Mouse (Mus musculus) embryonic facial prominence, embryonic 13.5 days (tissue): ENCODE results near the gene Cdk6. TPM values are rescaled to one million over a fixed set of nuclear protein-coding genes. Genes with fewer than 3 reads are reported as not detected.
A peak's percentile ranks its signal among the peaks of the same experiment; 100 is the strongest.

Source experiments
- ATAC-seq: fragments of 200-750 bp; cut with Nextera tagmentation; 2 replicates; pipeline ENCODE4 v1.8.0; 2017; ENCODE audit warnings: low read depth; ENCODE audit not compliant: insufficient number of reproducible peaks, insufficient read depth, low FRiP score, low TSS enrichment
- H3K27ac ChIP-seq: fragments of 300-500 bp; sonication (generic); 2 replicates; pipeline ENCODE4 v1.5.1; 2015; ENCODE audit warnings: moderate library complexity, mild to moderate bottlenecking, inconsistent platforms
- H3K27me3 ChIP-seq: fragments of 300-500 bp; sonication (generic); 2 replicates; pipeline ENCODE4 v1.6.1; 2015; ENCODE audit warnings: mild to moderate bottlenecking, inconsistent platforms
- H3K36me3 ChIP-seq: fragments of 300-500 bp; sonication (generic); 2 replicates; pipeline ENCODE4 v1.6.1; 2015; ENCODE audit warnings: mild to moderate bottlenecking, inconsistent platforms
- H3K4me1 ChIP-seq: fragments of 300-500 bp; sonication (generic); 2 replicates; pipeline ENCODE4 v1.6.1; 2015; ENCODE audit warnings: inconsistent platforms
- H3K4me2 ChIP-seq: fragments of 300-500 bp; sonication (generic); 2 replicates; pipeline ENCODE4 v1.6.1; 2015; ENCODE audit warnings: moderate library complexity, mild to moderate bottlenecking, inconsistent platforms
- H3K4me3 ChIP-seq: fragments of 300-500 bp; sonication (generic); 2 replicates; pipeline ENCODE4 v1.5.1; 2015; ENCODE audit warnings: mild to moderate bottlenecking, inconsistent platforms
- H3K9ac ChIP-seq: fragments of 300-500 bp; sonication (generic); 2 replicates; pipeline ENCODE4 v1.6.1; 2015; ENCODE audit warnings: mild to moderate bottlenecking, inconsistent platforms
- H3K9me3 ChIP-seq: fragments of 300-500 bp; sonication (generic); 2 replicates; pipeline ENCODE4 v1.6.1; 2016; ENCODE audit warnings: inconsistent platforms
- WGBS: fragments of 180-500 bp; shearing (Covaris S2); methylation state at CpG from one replicate; pipeline ENCODE4 v1.1.7; 2015; ENCODE audit warnings: mixed read lengths; 5-methylcytosine and 5-hydroxymethylcytosine counted together
- polyA plus RNA-seq: library from polyadenylated mRNA; unstranded; fragments of >200 nt; fragmentation: Nextera tagmentation; extraction: Ambion mirVana; gene quantifications from 2 replicates; pipeline ENCODE4 v1.2.1, GENCODE M21; 2015

Cdk6 gene
- polyA plus RNA-seq, 1 experiment from 2014 or later = 34.5 TPM

DNA sequence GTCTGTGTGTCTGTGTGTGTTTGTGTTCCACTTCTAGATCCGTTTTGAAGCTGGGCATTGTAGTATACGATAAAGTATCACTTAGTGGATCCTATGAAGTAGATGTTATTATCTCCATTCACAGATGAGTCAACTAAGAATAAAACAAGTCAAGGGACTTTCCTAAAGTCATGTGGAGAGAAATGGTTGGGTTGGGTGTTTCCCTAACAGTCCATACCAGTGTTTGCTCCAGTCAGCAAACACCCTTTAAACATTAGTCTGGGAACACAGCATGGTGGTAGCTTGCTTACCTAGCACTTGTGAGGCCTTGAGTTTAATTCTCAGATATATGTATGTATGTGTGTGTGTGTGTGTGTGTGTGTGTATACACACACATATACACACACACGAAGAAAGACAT lies 168.2 kb downstream of the Cdk6 start:
- no peak overlapping the region for H3K27ac ChIP-seq
- peaks cover 9% of the 10 kb centered on the region for H3K4me1 ChIP-seq
- H3K27me3 ChIP-seq = no peaks in the 10 kb centered on the region
- H3K4me2 ChIP-seq = no peak overlapping the region
- no peak overlapping the region for H3K4me3 ChIP-seq
- H3K9me3 ChIP-seq = no peaks in the 10 kb centered on the region
- H3K9ac ChIP-seq = no peak overlapping the region
- no peak for ATAC-seq
- 81% methylated on average over 3 of the region's 3 CpGs for WGBS
- H3K36me3 ChIP-seq = no peaks in the 10 kb centered on the region

DNA sequence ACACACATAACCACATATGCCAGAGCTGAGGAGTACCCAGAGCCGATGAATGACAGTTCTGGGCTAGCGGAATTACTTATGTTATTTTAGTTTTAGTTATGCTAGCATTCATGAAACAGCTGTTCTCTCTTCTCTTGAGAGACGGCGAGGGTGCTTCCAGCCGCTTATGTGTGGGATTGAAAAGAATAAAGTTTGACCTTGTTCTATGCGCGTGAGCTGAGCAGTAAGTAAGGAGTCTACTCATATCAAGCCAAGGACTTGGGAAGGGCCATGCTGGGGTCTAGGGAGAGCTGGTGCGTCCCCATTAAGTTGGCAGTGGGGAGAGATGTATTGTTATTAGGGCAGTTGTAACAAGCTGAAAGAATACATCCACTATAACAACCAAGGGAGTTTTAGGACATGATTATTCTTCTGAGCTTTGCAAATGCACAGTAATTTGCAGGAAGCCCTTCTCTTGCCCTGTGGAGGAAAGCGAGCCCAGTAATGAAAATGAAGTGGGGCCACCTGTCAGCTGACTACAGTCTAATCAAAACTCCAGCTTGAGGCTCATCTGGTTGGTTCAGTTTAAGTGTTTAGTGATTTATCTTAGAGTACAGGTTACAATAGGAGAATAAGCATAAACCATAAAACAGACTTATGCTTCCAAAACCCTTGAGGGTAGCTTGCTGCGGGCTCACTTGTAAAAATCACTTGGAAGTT lies 170.0 kb downstream of the Cdk6 start:
- Histone ChIP-seq H3K27ac (no peak overlapping the region), H3K4me1 (peaks cover 9% of the 10 kb centered on the region), H3K9ac (no peak overlapping the region), H3K27me3 (no peaks in the 10 kb centered on the region), H3K4me3 (no peak overlapping the region), H3K9me3 (no peaks in the 10 kb centered on the region), H3K4me2 (no peak overlapping the region), H3K36me3 (no peaks in the 10 kb centered on the region)
- WGBS = 60% methylated on average over 10 of the region's 10 CpGs
- no peak for ATAC-seq

DNA sequence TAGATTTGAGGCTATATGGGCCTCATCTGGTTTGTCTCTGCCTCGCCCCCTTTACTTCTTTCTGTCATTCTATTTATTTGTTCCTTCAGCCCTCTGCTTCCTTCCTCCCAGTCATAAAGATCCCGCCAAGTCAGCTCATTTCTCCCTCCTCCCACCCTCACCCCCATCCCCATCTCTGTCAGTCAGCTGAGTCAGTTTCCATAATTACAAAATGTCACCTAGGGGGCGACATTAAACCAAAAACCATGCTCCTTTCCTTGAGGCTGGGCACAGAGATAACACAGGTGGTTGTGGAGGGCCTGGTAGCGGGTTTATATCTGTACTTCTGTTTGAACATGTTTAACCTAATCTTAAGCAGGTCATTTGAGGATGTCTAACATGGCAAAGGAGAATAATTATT lies 171.3 kb downstream of the Cdk6 start:
- WGBS = 49% methylated on average over 4 of the region's 4 CpGs
- no peak overlapping the region for H3K27ac ChIP-seq
- ATAC-seq = 0 out of 2 replicates have a peak, but pooled peaks have one; percentile 26
- H3K27me3 ChIP-seq = no peaks in the 10 kb centered on the region
- peaks cover 11% of the 10 kb centered on the region for H3K4me1 ChIP-seq
- no peak overlapping the region for H3K9ac ChIP-seq
- H3K4me2 ChIP-seq = no peak overlapping the region
- no peaks in the 10 kb centered on the region for H3K9me3 ChIP-seq
- H3K36me3 ChIP-seq = no peaks in the 10 kb centered on the region
- no peak overlapping the region for H3K4me3 ChIP-seq

DNA sequence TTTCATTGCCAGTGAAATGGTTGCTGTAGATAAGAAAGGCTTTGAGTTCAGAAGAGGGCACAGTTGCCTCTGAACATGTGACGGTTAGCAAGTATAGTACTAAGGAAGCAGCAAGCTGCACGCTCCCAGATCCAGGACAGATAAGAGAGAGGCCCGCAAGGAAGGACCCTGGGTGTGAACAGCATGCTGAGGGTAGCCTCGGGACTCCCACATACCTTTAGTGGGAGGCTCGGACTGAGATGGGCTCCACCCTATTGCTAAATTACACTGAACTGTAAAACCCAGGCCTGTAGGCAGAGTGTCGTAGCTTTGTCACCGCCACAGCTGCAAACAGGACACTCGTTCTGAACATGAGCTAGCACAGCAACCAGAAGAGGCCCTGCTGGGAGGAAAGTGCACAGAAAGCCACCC lies 173.6 kb downstream of the Cdk6 start:
- no peak overlapping the region for H3K4me3 ChIP-seq
- H3K9ac ChIP-seq = no peak overlapping the region
- WGBS = 58% methylated on average over 8 of the region's 8 CpGs
- H3K27me3 ChIP-seq = no peaks in the 10 kb centered on the region
- 0 out of 2 replicates have a peak, but pooled peaks cover 5% of the 10 kb centered on the region for H3K36me3 ChIP-seq
- no peak overlapping the region for H3K4me2 ChIP-seq
- H3K27ac ChIP-seq = no peak overlapping the region
- no peak for ATAC-seq
- peaks cover 11% of the 10 kb centered on the region for H3K4me1 ChIP-seq
- H3K9me3 ChIP-seq = no peaks in the 10 kb centered on the region

DNA sequence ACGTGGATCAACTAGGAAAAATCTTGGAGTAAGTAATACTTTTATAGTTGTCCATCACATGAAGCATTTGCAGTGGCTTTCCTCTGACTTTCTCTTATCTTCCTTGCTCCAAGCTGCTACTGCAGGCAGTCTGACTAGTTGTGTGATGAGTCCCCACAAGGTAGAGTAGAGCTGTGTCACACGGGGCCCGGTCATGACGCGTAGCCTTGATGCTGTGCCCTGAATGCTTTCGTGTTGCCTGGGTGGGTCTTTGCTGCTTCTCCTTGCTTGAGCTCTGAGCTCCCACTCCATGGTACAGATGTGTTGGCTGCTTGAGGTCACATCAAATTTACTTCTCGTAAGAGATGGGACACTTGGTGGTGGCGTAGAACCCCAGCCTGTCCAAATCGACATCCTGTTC lies 174.2 kb downstream of the Cdk6 start:
- H3K9ac ChIP-seq = no peak overlapping the region
- H3K4me1 ChIP-seq = peaks cover 10% of the 10 kb centered on the region
- WGBS = 88% methylated on average over 9 of the region's 9 CpGs
- no peaks in the 10 kb centered on the region for H3K27me3 ChIP-seq
- no peak overlapping the region for H3K27ac ChIP-seq
- no peak overlapping the region for H3K4me3 ChIP-seq
- no peak overlapping the region for H3K4me2 ChIP-seq
- no peak for ATAC-seq
- H3K9me3 ChIP-seq = no peaks in the 10 kb centered on the region
- H3K36me3 ChIP-seq = peaks cover 5% of the 10 kb centered on the region; the same call in 1 of the 2 replicates

DNA sequence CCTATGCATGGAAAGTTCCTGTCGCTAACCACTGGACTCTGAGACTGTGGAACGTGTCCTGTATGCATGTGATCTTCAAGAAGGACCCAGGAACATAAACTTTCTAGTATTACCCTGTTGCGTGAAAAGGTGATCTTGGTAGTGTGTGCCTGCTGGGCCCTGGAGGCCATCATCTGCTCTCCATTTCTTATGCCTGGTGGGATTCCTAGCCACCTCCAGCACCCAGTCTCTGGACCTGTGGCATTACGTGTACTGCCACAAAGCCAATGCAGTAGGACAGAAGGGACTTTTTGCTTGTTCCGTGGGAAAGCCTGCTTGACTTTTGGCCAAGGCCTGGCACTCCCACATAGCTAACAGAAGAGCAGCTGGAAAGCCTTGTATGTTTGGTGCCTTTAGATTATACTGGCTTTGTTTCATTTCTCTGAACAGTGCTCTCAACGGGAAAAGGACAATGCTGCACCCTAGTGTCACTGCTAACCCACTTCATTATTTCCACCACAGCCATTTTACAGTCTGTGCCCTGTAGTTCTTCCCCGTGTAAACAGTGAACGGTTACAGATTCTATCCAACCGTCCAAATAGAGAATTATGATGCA lies 175.3 kb downstream of the Cdk6 start:
- H3K4me1 ChIP-seq = peaks cover 3% of the 10 kb centered on the region
- H3K27me3 ChIP-seq = no peaks in the 10 kb centered on the region
- no peak overlapping the region for H3K4me2 ChIP-seq
- no peak overlapping the region for H3K27ac ChIP-seq
- peaks cover 13% of the 10 kb centered on the region; the same call in 1 of the 2 replicates for H3K36me3 ChIP-seq
- no peaks in the 10 kb centered on the region for H3K9me3 ChIP-seq
- WGBS = 65% methylated on average over 9 of the region's 9 CpGs
- no peak overlapping the region for H3K9ac ChIP-seq
- H3K4me3 ChIP-seq = no peak overlapping the region
- ATAC-seq = no peak

DNA sequence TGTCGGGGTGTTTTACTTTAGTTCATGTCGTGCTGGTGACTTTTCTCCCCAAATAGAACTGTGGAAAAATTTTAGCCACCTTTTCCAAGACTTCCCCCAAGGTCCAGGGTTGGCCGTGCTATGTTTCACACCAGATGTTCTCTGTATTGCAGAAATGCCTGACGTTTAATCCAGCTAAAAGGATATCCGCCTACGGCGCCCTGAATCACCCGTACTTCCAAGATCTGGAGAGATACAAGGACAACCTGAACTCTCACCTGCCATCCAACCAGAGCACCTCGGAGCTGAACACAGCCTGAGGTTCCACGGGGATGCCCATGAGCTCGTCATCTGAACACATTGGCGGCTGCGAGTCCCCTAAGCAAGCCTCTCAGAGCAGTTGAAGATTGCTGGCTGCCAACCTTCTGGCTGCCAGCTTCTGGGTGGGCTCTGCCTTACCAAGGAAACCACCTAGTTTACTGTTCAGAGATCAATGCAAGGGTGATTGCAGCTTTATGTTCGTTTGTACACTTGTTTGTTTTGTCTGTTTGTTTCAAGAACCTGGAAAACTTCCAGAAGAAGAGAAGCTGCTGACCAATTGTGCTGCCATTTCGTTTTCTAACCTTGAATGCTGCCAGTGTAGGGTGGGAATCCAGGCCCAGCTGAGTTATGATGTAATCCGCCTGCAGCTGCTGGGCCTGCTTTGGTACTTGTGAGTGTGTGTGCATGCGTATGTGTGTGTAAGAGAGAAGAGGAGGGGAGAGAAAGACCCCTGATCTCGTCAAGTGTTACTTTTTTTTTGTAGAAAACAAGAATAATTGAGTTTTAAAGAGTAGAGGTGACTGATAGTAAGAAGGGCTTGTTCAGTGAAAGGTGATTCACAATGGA lies 179.4 kb downstream of the Cdk6 start:
- Histone ChIP-seq H3K36me3 (peaks cover 20% of the 10 kb centered on the region; the same call in 1 of the 2 replicates), H3K4me1 (peaks cover 3% of the 10 kb centered on the region; the same call in 1 of the 2 replicates), H3K4me3 (no peak overlapping the region), H3K27me3 (no peaks in the 10 kb centered on the region), H3K4me2 (no peak overlapping the region), H3K9ac (no peak overlapping the region), H3K27ac (no peak overlapping the region), H3K9me3 (no peaks in the 10 kb centered on the region)
- ATAC-seq = no peak
- 82% methylated on average over 18 of the region's 18 CpGs for WGBS

DNA sequence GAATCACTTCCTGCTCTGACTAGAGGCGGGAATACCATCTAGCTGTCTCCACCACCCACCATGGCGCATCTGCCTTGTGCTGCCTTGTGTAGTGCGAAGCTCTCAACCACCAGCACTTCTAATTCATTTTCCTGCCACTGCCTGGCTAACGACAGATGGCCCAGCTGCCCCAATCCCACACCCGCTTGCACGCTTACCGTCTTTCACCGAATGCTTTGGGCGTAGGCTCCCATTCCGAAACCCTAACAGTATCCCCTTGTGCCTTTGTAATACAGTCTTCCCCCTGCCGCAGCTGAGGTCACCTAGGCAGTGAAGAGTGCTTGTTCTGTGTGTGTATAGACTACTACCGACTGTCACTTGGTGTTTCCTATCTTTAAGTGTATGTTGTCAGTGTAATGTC lies 180.5 kb downstream of the Cdk6 start:
- no peaks in the 10 kb centered on the region for H3K27me3 ChIP-seq
- H3K4me1 ChIP-seq = no peaks in the 10 kb centered on the region; the same call in 1 of the 2 replicates
- H3K9ac ChIP-seq = no peak overlapping the region
- H3K4me2 ChIP-seq = no peak overlapping the region
- H3K27ac ChIP-seq = no peak overlapping the region
- no peak overlapping the region for H3K4me3 ChIP-seq
- H3K9me3 ChIP-seq = no peaks in the 10 kb centered on the region
- WGBS = 93% methylated on average over 12 of the region's 12 CpGs
- no peak for ATAC-seq
- H3K36me3 ChIP-seq = peaks cover 20% of the 10 kb centered on the region; the same call in 1 of the 2 replicates

DNA sequence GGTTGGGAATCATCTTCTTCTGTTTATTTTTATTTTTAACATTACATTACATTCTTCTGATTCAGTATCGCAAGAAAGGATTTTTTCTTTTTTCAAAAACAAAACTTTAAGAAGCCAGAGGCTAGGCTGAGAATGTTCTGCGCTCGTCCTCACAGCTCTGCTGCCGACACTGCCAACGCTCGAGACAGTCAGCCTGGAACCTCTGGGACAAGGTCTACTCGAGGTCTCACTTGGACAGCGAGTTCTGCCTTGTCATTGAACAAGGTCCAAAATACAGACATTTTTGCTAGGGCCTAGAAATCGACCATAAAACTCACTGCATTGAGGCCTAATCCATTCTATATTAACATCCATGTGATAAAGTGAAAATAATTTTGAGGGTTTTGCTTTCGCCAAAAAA lies 181.5 kb downstream of the Cdk6 start:
- 90% methylated on average over 10 of the region's 10 CpGs for WGBS
- ATAC-seq = no peak
- Histone ChIP-seq H3K4me1 (no peaks in the 10 kb centered on the region), H3K4me2 (no peak overlapping the region), H3K36me3 (peaks cover 20% of the 10 kb centered on the region; the same call in 1 of the 2 replicates), H3K9me3 (no peaks in the 10 kb centered on the region), H3K27ac (no peak overlapping the region), H3K9ac (no peak overlapping the region), H3K27me3 (no peaks in the 10 kb centered on the region), H3K4me3 (no peak overlapping the region)

DNA sequence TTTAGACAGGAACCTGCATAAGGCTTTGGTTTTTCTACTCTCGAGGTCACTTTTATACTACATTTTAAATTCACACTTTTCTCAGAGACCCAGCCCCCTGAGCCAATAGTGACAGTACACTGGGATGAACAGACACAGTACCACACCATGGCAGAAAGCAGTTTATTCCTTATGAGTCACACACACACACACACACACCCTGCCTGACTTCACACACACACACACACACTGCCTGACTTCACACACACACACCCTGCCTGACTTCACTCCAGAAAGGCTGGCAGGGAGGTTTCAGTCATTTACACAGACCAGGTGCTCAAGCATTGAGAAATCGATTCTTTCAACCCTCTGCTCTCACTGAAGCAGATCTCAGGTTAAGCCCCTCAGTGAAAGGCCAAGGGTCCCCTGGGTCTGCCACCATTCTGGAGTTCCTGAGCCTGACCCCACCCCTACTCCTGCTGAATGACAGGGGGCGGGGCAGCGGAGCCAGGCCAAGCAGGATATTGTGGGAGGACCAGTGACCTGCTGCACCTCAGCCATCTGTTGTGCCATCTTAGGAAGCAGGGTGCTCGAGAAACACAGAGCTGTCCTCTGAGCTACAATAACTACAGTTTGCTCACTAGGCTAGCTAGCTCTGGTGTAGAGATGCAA lies 185.9 kb downstream of the Cdk6 start:
- Histone ChIP-seq H3K9ac (no peak overlapping the region), H3K9me3 (no peaks in the 10 kb centered on the region), H3K4me2 (no peak overlapping the region), H3K27ac (no peak overlapping the region), H3K4me1 (peaks cover 18% of the 10 kb centered on the region), H3K4me3 (no peak overlapping the region), H3K27me3 (no peaks in the 10 kb centered on the region), H3K36me3 (0 out of 2 replicates have a peak, but pooled peaks cover 4% of the 10 kb centered on the region)
- peak; percentile 57; the same call in 1 of the 2 replicates for ATAC-seq
- WGBS = 35% methylated on average over 5 of the region's 5 CpGs

DNA sequence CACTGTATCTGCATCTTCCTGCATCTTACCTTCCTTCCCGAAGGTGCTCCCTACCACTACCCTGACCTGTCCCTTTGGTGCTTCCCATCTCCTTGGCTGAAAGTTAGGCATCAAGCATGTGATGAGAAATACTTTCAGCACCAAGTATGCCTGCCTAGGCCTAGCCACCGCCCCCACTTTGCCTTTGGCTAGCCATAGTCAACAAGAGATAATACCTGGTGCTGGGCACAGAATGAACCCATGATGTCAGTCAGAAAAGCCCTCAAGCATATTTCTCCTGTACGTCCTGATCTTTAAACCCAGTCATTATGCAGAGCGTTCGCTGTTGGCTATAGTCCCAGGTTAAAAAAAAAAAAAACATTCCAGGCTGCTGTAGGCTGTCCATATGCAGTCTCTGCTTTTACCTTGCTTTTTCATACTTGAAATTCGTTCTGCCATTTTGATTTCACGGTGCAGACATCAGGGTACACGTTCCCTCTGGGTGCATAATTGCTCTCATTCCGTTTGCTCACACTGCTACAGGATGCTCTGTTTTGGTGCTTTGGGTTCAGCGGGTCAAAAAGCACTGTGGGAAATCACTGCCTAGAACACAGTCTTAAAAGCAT lies 188.4 kb downstream of the Cdk6 start:
- Histone ChIP-seq H3K4me3 (no peak overlapping the region), H3K27me3 (no peaks in the 10 kb centered on the region), H3K9me3 (no peaks in the 10 kb centered on the region), H3K36me3 (no peaks in the 10 kb centered on the region), H3K4me2 (no peak overlapping the region), H3K27ac (peak overlapping the region; percentile 22; the same call in 1 of the 2 replicates), H3K4me1 (peaks cover 24% of the 10 kb centered on the region), H3K9ac (no peak overlapping the region)
- ATAC-seq = no peak; the same call in 1 of the 2 replicates
- 34% methylated on average over 10 of the region's 10 CpGs for WGBS
